Mouse (Mus musculus): ENCODE data around the gene Smad9. TPM values are rescaled to one million over a fixed set of nuclear protein-coding genes. Genes with fewer than 3 reads are reported as not detected.
A peak's percentile ranks its signal among the peaks of the same experiment; 100 is the strongest.
"Not testable (repeated sequence)": the region's sequence is repeated elsewhere in the genome, so short reads cannot be mapped to it uniquely, and the experiment has no call there.

Gene Smad9
- total RNA-seq, 2 experiments from 2014 or later: 0.17 to 0.41 TPM

- no peak for DNase-seq
- intact Hi-C loops (cut with DNase I): no loop called here
Observed at GRCm38 (mm10) chr3:54753411-54753810, 2.0 kb upstream of the Smad9 start.

GRCm38 (mm10) chr3:54756058-54756457 is 676 bp downstream of the Smad9 start:
- no peak for DNase-seq
- intact Hi-C loops (cut with DNase I): no loop called here

- DNase-seq: no peak
- intact Hi-C loops (cut with DNase I): no loop called here
Observed at GRCm38 (mm10) chr3:54757446-54757845, 2.1 kb downstream of the Smad9 start.

- intact Hi-C loops (cut with DNase I): no loop called here
- no peak for DNase-seq
Observed at GRCm38 (mm10) chr3:54759211-54759610, 3.8 kb downstream of the Smad9 start.

- DNase-seq: no peak
- intact Hi-C loops (cut with DNase I): no loop called here
Observed at GRCm38 (mm10) chr3:54760321-54761115, 5.1 kb downstream of the Smad9 start.

GRCm38 (mm10) chr3:54761258-54761657 is 5.9 kb downstream of the Smad9 start:
- intact Hi-C loops (cut with DNase I): no loop called here
- DNase-seq: no peak

GRCm38 (mm10) chr3:54764418-54764817 is 9.0 kb downstream of the Smad9 start:
- DNase-seq: peak in 1 of 2 experiments; percentile 30
- intact Hi-C loops (cut with DNase I): no loop called here

GRCm38 (mm10) chr3:54765521-54765920 is 10.1 kb downstream of the Smad9 start:
- DNase-seq; intact Hi-C loops (cut with DNase I): not testable (repeated sequence)

- intact Hi-C loops (cut with DNase I): no loop called here
- no peak for DNase-seq
Observed at GRCm38 (mm10) chr3:54766034-54766433, 10.7 kb downstream of the Smad9 start.

- DNase-seq: no peak
- intact Hi-C loops (cut with DNase I): no loop called here
Observed at GRCm38 (mm10) chr3:54766811-54767210, 11.4 kb downstream of the Smad9 start.

GRCm38 (mm10) chr3:54768592-54768991 is 13.2 kb downstream of the Smad9 start:
- intact Hi-C loops (cut with DNase I): no loop called here
- no peak for DNase-seq

- DNase-seq: no peak
- intact Hi-C loops (cut with DNase I): no loop called here
Observed at GRCm38 (mm10) chr3:54769349-54770275, 14.2 kb downstream of the Smad9 start.

- DNase-seq: no peak
- intact Hi-C loops (cut with DNase I): no loop called here
Observed at GRCm38 (mm10) chr3:54773613-54774012, 18.2 kb downstream of the Smad9 start.

GRCm38 (mm10) chr3:54775989-54776631 is 20.7 kb downstream of the Smad9 start:
- DNase-seq: no peak
- intact Hi-C loops (cut with DNase I): no loop called here

GRCm38 (mm10) chr3:54790601-54791000 is 35.2 kb downstream of the Smad9 start:
- DNase-seq: no peak
- intact Hi-C loops (cut with DNase I): no loop called here

GRCm38 (mm10) chr3:54791822-54792677 is 36.7 kb downstream of the Smad9 start:
- DNase-seq: no peak
- intact Hi-C loops (cut with DNase I): no loop called here

- DNase-seq: no peak
- intact Hi-C loops (cut with DNase I): no loop called here
Observed at GRCm38 (mm10) chr3:54793762-54794161, 38.4 kb downstream of the Smad9 start.

GRCm38 (mm10) chr3:54795379-54795778 is 40.0 kb downstream of the Smad9 start:
- intact Hi-C loops (cut with DNase I): no loop called here
- no peak for DNase-seq

- intact Hi-C loops (cut with DNase I): no loop called here
- no peak for DNase-seq
Observed at GRCm38 (mm10) chr3:54795806-54796205, 40.4 kb downstream of the Smad9 start.

GRCm38 (mm10) chr3:54797211-54797610 is 41.8 kb downstream of the Smad9 start:
- intact Hi-C loops (cut with DNase I): no loop called here
- DNase-seq: no peak

All from gastrocnemius, postnatal 36 days (tissue).